Mouse (Mus musculus): ENCODE data around the gene Ksr1. TPM values are rescaled to one million over a fixed set of nuclear protein-coding genes. Genes with fewer than 3 reads are reported as not detected.

Ksr1 gene
- 12.2 and 16.4 TPM in 2 replicates for polyA plus RNA-seq (2012; rRNA removed)

DNA sequence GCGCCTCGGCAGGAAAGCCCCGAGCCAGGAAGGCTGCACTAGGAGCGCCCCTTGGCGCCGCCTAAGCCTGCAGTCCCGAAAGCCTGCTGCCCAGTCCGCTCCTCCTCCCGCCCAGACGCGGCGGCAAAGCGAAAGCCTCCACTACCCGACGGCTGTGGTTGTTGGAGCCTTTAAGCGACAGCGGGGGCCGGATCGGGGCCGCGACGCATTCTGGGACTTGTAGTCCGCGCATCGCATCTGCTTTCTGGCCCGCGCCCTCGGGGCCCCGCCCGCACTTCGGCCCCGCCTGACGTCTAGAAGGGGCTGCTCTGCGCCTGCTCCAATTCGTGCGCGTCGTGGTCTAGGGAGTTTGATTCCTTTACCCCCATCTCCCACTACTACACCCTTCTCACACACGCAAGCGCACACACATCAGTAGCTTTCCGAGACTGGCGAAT lies at the start of gene Ksr1:
Gene Ksr1, minus strand, starts transcription at position 77 of the 437 bp plus-strand sequence.
- DNase-seq (ENCODE audit: low spot score), result peak; percentile 89

DNA sequence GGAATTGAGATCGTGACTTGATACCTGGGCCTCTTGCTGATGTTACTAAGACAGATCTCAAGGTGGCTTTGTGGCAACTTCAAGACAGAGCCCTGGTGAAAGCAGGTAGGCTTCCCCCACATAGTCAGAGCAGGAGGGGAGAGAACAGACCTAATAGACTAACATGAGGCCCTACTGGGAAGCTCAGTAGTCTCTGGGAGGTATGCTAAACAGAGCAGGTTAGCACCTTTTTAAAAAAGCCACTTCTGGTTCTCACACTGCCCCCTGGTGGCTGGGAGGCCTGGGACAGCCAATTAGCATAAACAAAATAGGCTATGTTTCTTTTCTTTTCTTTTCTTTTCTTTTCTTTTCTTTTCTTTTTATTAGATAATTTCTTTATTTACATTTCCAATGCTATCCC lies 46.0 kb upstream of the Ksr1 start:
- no peak for DNase-seq (ENCODE audit: low spot score)

DNA sequence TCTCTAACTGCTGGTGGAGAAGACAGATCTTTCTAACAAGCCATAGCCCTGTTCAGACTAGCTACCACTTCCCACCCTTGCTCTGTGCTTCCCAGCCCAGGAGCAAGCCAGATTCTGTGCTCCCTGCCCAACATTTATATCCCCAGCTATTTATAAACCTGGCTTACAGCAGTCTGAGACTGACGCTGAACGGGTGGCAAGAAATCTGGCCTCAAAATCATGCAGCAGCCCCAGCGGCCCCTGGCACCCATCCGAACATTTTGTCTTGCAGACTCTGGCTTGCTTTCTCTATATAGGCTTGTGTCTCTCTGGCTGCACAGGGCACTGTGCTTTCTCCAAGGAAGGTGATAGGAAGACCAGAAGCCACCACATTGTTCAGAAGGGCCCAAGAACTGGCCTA lies 45.0 kb upstream of the Ksr1 start:
- DNase-seq (ENCODE audit: low spot score), result no peak

DNA sequence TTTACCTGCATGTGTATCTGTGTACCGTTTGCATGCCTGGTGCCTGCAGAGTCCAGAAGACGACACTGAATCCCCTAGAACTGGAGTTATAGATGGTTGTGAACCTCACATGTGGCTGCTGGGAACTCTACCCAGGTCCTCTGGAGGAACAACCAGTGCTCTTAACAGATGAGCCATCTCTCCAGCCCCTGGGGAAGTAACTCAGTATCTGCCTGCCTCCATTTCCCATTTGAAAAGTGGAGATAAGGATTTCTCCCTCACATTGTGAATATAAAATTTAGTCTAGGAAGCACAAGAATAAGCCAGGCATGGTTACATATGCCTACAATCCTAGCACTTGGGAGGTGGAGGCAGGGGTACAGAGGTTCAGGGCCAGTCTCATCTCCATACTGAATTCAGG lies 44.0 kb upstream of the Ksr1 start:
- no peak for DNase-seq (ENCODE audit: low spot score)

DNA sequence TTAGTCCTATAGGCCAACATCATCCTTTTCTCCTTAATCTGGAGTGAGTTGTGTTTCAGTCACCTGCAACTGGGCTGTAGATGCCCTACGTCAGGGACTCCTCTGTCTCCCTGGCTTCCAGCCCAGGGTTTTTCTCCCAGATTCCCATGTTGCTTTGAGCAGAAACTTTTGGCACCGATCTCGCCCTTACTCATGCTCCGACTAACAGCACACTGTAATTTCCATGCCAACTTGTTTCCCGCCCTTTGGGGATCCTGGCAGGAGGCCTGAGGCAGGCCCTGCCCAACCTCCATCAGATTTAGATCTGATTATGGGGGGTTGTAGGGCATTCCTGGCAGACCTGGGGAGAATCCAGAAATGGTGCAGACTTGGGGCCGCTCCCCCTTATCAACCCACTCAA lies 42.0 kb upstream of the Ksr1 start:
- DNase-seq (ENCODE audit: low spot score), result no peak

DNA sequence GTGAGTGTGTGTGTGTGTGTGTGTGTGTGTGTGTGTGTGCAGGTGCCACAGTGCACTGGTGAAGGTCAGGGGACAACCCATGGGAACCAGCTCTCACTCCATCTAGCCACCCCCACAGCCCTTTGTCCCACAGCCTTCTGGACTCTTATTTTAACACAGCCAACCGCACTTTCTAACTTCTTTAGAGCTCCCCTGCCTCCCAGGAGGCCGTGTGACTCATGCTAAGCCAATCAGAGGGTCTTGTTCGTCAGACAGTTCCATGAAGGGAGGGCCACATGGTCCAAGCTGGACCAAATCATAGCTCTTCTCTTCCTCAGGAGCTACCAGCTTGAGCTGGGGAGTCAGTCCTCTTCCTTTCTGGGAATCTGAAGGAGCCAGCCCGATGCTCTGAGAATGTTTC lies 41.1 kb upstream of the Ksr1 start:
- no peak for DNase-seq (ENCODE audit: low spot score)

DNA sequence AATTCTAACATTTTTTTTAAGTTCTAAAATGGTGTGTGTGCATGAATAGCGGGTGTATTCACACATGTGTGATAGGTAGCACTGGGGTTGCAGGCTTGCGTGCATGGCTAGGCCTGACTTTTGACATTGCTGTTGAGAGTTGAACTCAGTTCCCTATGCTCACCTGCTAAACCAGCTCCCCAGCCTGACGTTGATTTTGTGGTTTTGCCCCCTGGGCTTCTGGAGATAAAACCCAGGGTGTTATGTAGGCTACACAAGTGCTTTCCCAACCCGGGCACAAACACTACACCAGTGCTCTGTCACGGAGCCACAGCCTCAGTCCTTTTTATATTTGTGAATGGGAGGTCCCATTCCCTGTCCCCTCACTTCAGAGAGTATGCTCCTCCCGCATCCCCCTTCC lies 39.5 kb upstream of the Ksr1 start:
- no peak for DNase-seq (ENCODE audit: low spot score)

DNA sequence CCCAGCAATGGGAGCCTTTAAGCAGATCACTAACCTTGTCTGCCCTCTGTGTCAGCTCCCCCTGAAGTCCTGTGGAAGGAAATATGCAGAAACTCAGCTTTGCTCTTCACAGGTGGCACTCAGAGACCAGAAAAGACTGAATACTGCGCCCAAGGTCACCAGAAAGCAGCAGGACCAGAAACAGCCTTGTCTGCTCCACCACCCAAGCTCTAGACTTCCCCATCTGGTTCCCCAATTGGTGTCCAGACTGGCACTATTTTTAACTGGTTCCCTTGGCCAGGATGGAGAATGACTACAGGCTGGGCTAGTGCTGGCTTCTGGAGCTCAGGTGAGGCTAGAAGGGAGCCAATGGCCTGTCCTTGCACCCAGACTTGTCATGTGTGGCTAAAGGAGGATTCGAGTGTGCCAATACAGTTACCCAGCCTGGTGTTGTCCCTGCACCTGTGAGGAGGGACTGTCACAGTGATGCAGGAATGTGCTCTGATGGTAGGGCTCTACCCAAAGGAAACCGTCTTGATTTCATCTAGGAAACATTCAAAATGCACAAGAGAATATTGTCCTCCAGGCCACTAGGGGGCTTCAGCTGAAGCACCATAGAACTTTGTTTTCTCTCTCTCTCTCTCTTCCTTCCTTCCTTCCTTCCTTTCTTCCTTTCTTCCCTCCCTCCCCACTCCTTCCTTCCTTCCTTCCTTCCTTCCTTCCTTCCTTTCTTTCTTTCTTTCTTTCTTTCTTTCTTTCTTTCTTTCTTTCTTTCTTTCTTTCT lies 38.1 kb upstream of the Ksr1 start:
- no peak for DNase-seq (ENCODE audit: low spot score)

DNA sequence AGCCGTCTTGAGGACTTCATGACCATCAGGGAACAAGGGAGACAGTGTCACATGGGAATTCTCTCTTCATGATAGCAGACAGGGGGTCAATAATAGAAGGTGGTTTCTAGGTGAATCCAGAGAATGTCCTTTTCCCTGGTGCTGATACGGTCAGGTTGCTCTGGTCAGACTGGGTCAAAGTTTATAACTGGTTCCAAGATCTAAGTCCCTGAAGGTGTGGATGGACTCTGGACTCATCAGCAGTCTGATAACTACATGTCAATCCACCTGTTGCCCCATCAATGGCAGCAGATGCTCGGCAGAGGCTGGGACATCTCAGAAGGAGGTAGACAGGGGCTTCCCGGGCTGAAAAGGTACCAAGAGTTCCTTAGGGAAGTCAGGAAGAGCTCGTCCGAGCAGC lies 37.2 kb upstream of the Ksr1 start:
- DNase-seq (ENCODE audit: low spot score), result no peak

DNA sequence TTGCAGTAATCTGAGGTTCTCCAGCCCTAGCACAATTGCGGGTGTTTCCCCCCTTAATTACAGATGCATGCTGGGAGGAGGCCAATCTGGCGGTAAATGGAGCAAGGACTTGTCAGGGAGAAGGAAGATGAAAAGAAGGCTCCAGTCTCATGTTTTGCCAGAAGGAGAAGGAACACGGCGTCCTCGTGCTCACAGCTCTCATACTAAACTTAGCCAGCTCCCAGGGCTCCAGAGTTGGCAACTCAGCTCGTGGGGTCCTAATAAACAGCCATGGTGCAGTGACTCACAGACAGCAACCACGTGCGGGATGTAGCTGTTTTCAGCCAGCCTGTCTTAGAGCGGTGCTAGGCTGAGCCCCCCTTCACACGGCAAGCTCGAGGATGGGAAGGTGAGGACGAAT lies 36.7 kb upstream of the Ksr1 start:
- DNase-seq (ENCODE audit: low spot score), result no peak

DNA sequence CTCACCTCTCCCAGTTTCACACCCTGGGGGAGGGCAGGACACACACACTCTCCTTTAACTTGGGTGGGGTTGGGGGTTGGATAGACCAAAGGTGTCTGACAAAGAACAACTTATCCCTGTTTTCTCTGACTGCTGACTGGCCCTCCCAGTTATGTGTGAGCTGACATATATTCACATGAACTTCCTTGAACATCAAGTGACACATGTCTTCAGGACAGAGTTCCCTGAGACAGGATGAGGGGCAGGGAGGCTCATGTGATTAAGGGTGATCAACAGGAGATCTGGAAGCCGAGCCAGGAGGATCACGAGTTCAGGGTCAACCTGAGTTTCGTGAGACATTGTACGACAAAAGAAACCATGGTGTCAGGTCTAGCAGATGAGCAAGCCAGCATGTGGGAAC lies 35.7 kb upstream of the Ksr1 start:
- no peak for DNase-seq (ENCODE audit: low spot score)

DNA sequence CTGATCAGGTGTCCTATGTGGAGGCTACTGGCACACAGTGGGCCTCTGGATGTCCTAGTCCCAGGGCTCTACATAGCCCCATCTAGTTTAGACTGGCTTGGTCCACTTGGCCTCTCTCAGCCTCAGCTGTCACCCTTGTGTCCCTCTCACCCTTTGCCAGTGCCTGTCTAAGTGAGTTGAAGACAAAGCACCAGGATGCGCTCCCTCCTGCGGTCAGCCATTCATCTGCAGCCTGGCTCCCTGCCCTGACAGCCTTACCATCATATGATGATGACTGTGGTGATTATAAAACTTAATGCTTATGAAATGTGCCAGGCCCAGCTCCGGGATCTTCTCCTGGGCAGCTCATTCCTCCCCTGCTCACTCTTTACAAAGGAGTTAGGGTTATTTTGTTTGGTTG lies 30.5 kb upstream of the Ksr1 start:
- DNase-seq (ENCODE audit: low spot score), result no peak

DNA sequence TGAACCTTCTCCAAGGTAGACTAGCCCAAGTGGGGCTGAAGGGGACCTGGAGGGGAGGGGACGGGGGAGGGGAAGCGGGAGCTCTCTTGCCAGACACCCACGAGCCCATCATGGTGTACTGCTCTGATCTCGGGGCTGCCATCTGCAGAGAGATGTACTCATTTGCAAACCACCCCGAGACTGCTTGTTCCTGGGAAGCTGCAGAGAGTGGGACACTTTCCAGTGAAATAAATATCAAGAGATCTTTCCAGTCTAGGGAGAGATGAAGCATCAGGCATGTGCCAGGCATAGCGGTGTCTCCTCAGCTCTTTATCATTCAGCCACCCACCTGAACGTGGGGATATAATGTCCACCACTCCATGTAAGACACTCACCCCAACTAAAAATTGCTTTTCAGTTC lies 25.8 kb upstream of the Ksr1 start:
- DNase-seq (ENCODE audit: low spot score), result no peak

DNA sequence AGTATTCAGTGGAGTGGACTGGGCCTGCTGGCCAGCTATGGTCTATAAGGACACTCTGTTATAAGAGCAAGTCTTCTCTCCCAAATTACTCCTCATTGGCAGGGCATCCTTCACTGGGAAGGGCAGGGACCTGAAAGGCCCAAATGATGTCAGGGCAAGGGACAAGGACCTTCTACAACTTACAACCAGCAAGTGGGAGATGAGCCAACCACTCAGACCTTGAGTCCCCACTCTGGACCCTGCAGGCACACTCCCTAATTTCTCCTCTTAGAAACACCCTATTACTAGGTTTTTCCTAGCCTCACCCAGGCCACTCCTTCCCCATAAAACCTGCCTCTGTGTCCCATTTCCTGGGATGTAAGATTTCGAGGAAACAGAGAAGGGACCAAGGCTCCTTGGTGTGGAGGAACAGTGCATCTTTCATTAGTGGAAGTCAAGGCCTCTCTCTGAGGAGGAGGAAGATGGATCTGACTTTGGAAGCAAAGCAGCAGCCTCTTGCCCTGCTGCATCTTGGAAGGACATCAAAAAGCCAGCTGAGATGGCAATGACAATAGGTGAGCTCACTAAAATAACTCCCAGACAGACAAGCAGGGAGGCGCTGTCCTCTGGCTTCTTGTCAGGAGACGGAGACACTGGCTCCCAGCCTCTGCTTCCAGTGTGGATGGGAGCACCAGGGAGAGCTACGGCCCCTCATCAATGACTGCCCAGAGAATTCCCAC lies 20.5 kb upstream of the Ksr1 start:
- no peak for DNase-seq (ENCODE audit: low spot score)

DNA sequence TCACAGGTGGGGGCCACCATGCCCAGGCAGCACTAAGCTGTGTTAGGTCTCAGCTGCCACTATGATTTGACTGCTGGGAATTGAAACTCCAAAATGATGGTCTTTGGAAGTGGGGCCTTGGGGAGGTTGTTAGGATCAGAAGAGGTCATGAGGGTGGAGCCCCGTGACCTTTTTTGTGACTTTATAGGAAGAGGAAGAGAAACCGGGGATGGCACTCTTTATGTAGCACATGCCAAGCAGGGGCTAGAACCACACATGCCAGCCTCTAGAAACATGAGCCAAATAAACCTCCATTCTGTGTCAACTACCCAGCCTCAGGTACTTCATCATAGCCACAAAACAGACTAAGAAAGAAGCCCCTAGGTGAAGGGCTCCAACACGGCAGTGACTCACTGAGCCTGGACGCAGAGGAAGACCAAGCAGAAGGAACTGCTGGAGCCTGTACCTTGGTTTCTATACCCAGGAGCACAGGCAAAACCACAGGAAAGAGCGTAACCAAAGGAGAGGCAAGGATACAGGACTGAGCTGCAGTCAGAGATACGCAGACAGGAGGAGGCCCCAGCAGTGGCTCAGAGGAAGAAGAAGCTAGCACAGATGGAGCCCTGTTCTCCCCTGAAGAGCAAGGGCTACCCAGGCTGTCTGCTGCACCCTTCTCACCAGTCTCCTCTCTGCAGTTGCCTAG lies 15.0 kb upstream of the Ksr1 start:
- DNase-seq (ENCODE audit: low spot score), result no peak

DNA sequence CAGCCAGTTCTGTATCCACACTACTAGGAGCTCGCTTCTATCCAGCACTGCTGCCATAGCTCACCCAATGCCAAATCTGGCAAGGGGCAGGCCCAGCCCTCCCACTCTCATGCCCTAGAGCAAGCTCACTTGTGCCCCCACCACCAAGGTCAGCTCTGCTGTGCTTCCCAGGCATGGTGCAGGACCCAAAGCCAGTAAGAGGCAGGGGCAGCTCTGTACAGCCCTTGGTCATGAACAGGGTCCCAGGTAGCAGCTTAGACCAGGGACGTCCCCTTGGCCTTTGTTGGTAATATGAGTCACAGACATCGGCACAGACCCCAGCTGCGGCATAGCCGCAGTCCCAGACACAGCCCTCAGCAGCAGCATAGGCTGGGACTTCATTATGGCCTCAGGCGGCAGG lies 13.9 kb upstream of the Ksr1 start:
- no peak for DNase-seq (ENCODE audit: low spot score)

DNA sequence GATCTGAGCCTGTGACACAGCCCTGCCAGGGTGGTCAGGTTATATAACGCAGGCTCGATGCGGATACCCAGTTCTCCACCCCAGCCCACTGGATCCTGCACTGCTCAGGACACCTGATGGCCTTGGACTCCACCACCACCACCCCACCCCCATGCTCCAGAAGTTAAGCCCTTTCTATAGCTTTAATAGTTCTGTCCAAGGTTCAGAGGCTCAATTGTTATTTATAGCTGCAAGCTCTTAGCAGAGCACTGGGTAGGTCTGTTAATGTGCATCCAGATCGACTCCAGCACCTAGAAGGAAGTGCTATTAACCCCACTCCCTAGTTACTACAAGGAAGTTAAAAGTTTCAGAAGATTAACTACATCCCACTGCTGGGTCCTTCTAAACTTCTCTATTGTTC lies 11.5 kb upstream of the Ksr1 start:
- DNase-seq (ENCODE audit: low spot score), result no peak

DNA sequence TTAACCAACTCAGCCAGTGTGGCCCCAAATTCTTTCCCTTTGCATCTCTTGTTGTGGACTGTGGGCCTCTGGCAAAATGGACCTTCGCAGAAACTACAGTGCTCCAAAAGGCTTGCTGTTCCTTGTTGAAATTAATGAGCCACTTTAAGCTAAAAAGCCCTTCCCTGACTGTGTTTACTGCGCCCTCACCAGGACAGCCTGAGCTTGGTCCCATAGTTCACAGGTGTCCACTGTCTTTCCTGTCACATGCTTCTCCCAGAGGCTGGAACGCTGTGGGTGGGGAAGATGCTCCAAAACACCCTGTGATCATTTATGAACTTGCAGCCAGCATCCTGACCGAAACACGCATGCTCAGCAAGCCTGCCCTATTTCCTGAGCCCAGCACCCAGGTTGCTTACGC lies 9.1 kb upstream of the Ksr1 start:
- no peak for DNase-seq (ENCODE audit: low spot score)

DNA sequence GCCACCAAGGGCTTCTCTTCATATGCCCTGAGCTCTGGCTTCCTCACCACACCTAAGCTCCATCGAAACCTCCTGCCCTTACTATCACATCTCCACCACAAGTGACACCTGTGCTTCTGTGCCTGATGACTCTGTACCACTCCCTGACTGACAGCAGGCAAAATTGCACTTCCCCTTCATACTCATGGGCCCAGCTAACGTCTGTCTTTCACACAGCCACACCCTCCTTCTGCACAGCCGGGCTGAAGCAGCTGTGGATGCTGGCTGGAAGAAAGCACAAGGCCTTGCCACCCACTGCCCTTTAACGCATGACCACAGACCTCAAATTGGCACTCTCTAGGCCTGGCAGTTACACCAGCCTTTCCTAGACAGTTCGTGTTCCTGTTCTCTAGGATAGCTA lies 6.5 kb upstream of the Ksr1 start:
- no peak for DNase-seq (ENCODE audit: low spot score)

DNA sequence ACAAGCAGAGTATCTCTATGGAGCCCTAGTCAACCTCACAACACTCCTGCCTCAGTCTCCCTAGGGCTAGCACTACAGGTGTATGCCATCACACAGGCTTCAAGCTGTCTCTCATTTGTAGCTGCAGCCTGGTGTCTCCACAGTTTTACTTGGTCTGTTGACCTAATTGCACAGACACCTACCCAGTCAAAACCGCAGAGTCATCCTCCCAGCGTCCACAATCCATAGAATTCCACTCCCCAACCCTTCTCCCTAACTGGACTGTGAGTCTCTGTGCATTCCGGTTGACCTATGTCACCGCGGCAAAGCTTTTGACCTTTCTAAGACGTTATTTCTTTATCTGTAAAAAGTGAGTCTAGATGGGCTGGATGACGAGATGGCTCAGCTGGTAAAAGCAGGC lies 5.7 kb upstream of the Ksr1 start:
- DNase-seq (ENCODE audit: low spot score), result no peak

DNA sequence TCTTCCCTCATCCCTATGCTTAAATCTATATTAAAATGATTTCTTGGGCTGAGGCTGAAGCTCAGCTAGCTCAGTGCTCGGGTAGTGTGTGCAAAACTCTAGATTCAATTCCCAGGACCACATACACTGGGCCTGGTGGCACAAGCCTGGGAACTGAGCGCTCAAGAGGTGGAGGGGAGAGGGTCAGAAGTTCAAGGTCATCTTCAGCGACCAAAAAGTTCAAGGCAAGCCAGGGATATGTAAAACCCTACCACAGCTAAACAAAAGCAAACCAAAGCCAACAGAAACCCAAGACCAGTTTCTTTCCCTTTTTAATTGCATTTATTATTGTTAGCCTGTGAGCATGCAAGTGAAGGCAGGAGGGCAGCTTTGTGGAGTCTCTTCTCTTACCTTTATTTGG lies 4.1 kb upstream of the Ksr1 start:
- no peak for DNase-seq (ENCODE audit: low spot score)

DNA sequence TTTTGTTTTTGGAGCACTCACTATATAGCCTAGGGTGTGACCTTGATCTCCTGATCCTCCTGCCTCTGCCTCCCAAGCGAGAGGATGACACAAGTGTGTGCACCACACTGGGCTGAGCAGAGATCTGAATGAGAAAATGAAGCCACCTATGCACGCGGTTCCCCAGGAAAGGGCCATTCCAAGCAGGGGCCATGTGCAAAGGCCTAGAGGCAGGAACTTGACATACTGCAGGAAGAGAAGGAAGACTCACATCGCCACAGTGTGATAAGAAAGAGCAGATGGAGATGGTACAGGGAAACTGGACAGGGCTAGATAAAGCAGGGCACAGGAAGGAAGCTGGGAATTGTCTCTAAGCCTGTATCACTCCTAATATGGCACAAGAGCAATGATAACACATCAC lies 3.1 kb upstream of the Ksr1 start:
- DNase-seq (ENCODE audit: low spot score), result no peak

DNA sequence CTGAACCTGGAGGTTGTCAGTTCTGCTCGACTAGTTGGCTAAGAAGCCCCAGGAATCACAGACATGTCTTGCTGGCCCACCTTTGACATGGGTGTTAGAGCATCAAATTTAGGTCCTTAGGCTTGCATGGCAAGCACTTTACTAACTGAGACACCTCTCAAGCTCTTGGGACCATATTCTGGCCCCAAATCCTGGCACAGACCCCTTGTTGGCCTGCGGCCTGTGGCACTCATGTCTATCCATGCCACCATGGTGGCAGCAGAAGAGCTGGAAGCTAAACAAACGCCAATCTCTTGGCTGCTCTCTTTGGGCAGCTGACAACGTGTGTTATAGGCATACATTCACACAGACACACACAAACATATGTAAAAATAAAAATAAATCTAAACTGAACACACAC lies 2.6 kb upstream of the Ksr1 start:
- DNase-seq (ENCODE audit: low spot score), result no peak
